Mouse (Mus musculus) liver, embryonic 11.5 days (tissue): ENCODE data around the gene Ppp4r4. TPM values are rescaled to one million over a fixed set of nuclear protein-coding genes. Genes with fewer than 3 reads are reported as not detected.
A peak's percentile ranks its signal among the peaks of the same experiment; 100 is the strongest.
"Not testable (repeated sequence)": the region's sequence is repeated elsewhere in the genome, so short reads cannot be mapped to it uniquely, and the experiment has no call there.

ENCODE experiments used
- ATAC-seq: fragments of 200-750 bp; cut with Nextera tagmentation; replicated peaks from 2 replicates; pipeline ENCODE4 v1.8.0; 2017; ENCODE audit warnings: moderate number of reproducible peaks, mild to moderate bottlenecking, moderate TSS enrichment, moderate library complexity; ENCODE audit not compliant: low FRiP score
- DNase-seq: peaks from one replicate; pipeline ENCODE4 v3.0.0-alpha.2; 2017; ENCODE audit warnings: low spot score
- H3K27ac ChIP-seq: fragments of 300-500 bp; sonication (generic); 2 replicates; pipeline ENCODE4 v1.5.1; 2014; ENCODE audit warnings: mild to moderate bottlenecking, low read depth, low read length, control low read depth
- H3K27me3 ChIP-seq: fragments of 300-500 bp; sonication (generic); replicated peaks from 2 replicates; pipeline ENCODE4 v1.6.1; 2014; ENCODE audit warnings: low read length, mixed read lengths; ENCODE audit not compliant: control insufficient read depth, insufficient read depth
- H3K36me3 ChIP-seq: fragments of 300-500 bp; sonication (generic); 2 replicates; pipeline ENCODE4 v1.6.1; 2014; ENCODE audit warnings: mild to moderate bottlenecking, low read length, moderate library complexity, mixed read lengths; ENCODE audit not compliant: control insufficient read depth, insufficient read depth
- H3K4me1 ChIP-seq: fragments of 300-500 bp; sonication (generic); replicated peaks from 2 replicates; pipeline ENCODE4 v1.6.1; 2014; ENCODE audit warnings: low read length, mixed read lengths; ENCODE audit not compliant: control insufficient read depth, insufficient read depth
- H3K4me2 ChIP-seq: fragments of 300-500 bp; sonication (generic); 2 replicates; pipeline ENCODE4 v1.6.1; 2014; ENCODE audit warnings: mild to moderate bottlenecking, control low read depth, moderate library complexity
- H3K4me3 ChIP-seq: fragments of 300-500 bp; sonication (generic); 2 replicates; pipeline ENCODE4 v1.5.1; 2014; ENCODE audit warnings: low read depth, low read length, control low read depth
- H3K9ac ChIP-seq: fragments of 300-500 bp; sonication (generic); 2 replicates; pipeline ENCODE4 v1.6.1; 2014; ENCODE audit warnings: low read depth, low read length, control low read depth
- H3K9me3 ChIP-seq: fragments of 300-500 bp; sonication (generic); 2 replicates; pipeline ENCODE4 v1.6.1; 2016; ENCODE audit warnings: low read length, inconsistent platforms, mixed read lengths; ENCODE audit not compliant: control insufficient read depth
- WGBS: fragments of 180-500 bp; shearing (Covaris S2); extraction: QIAGEN DNeasy Blood & Tissue Kit; methylation state at CpG from one replicate; pipeline ENCODE4 v1.1.7; 2014; 5-methylcytosine and 5-hydroxymethylcytosine counted together
- polyA plus RNA-seq: library from polyadenylated mRNA; unstranded; fragments of >200 nt; fragmentation: Nextera tagmentation; extraction: Ambion mirVana; gene quantifications from 2 replicates; pipeline ENCODE4 v1.2.1, GENCODE M21; 2014

Ppp4r4 gene
- polyA plus RNA-seq = 3.2 and 3.3 TPM in 2 replicates

- H3K27ac ChIP-seq = no peak within 1 kb of the TSS
- H3K4me2 ChIP-seq = peak within 1 kb of the TSS; percentile 98
- WGBS = under 1% methylated on average over 55 of the region's 74 CpGs
- peak within 1 kb of the TSS; percentile 65 for H3K4me3 ChIP-seq
- ATAC-seq (peak; percentile 97), DNase-seq (peak; percentile 95)
- 0 out of 2 replicates have a peak, but pooled peaks cover 6% of the 10 kb centered on the region for H3K4me1 ChIP-seq
- peak within 1 kb of the TSS; percentile 69 for H3K9ac ChIP-seq
- no peaks in the 10 kb centered on the region for H3K36me3 ChIP-seq
- no peaks in the 10 kb centered on the region for H3K9me3 ChIP-seq
- peaks cover 13% of the 10 kb centered on the region for H3K27me3 ChIP-seq
Observed at GRCm38 (mm10) chr12:103532020-103532648, at the start of gene Ppp4r4. Ppp4r4 (plus strand) TSS chr12:103532283.

DNA sequence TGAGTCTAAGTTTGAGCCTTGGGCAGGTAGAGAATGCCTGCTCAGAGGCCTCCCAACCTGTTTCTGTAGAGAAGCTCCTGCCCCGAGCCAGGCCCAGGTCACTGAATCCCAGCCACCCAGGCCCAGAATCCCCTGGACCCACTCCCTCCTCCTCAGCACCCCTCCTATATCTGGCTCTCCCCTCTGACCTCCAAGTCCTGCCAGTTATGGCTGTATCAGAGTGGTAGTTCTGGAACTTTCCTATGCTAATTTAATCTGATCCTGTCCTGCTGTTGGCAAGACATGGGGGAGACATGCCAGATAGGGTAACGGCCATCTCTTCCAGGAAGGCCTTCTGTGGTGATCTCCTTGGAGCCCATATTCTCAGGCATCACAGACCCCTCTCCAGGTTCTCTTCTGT lies 49.3 kb upstream of the Ppp4r4 start:
- Histone ChIP-seq H3K36me3 (no peaks in the 10 kb centered on the region), H3K9me3 (no peaks in the 10 kb centered on the region), H3K4me3 (no peak overlapping the region), H3K9ac (no peak overlapping the region), H3K27ac (no peak overlapping the region), H3K4me2 (no peak overlapping the region), H3K4me1 (no peaks in the 10 kb centered on the region), H3K27me3 (no peaks in the 10 kb centered on the region)
- DNase-seq (no peak), ATAC-seq (no peak)
- WGBS = 55% methylated on average over 2 of the region's 2 CpGs

- DNase-seq, H3K4me2 ChIP-seq, H3K4me1 ChIP-seq, H3K9me3 ChIP-seq, H3K27ac ChIP-seq, H3K36me3 ChIP-seq, H3K4me3 ChIP-seq, H3K27me3 ChIP-seq, H3K9ac ChIP-seq, ATAC-seq: not testable (repeated sequence)
- WGBS = 66% methylated on average over 9 of the region's 9 CpGs
Observed at GRCm38 (mm10) chr12:103484200-103484972, 47.7 kb upstream of the Ppp4r4 start.

- Histone ChIP-seq H3K4me1 (no peaks in the 10 kb centered on the region), H3K27ac (no peak overlapping the region), H3K9ac (no peak overlapping the region), H3K27me3 (no peaks in the 10 kb centered on the region), H3K9me3 (no peaks in the 10 kb centered on the region), H3K36me3 (no peaks in the 10 kb centered on the region), H3K4me2 (no peak overlapping the region), H3K4me3 (no peak overlapping the region)
- no peak for DNase-seq
- no peak for ATAC-seq
- WGBS = 68% methylated on average over 1 of the region's 1 CpGs
Observed at GRCm38 (mm10) chr12:103486726-103487125, 45.4 kb upstream of the Ppp4r4 start.

DNA sequence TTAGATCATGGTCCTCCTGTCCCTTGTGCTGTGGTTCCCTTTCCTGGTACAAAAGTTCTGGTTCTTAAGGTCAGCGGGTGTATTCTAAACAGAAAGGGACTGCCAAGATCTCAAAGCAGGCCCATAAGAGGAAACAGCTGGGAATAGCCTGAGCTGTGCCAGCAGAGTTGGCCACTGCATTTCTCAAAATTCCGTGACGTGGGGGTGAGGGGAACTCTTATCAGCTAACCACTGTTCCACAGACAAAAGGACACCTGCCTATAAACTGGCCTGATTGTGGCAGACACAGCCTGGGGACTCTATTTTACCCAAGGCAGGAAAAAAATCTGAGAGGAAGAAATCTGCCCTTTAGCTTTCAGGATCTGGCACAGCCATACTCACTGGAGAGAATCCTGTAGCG lies 44.8 kb upstream of the Ppp4r4 start:
- Histone ChIP-seq H3K4me2 (no peak overlapping the region), H3K4me3 (no peak overlapping the region), H3K9ac (no peak overlapping the region), H3K9me3 (no peaks in the 10 kb centered on the region), H3K27me3 (no peaks in the 10 kb centered on the region), H3K4me1 (no peaks in the 10 kb centered on the region), H3K36me3 (no peaks in the 10 kb centered on the region), H3K27ac (no peak overlapping the region)
- DNase-seq (no peak), ATAC-seq (no peak)
- 50% methylated on average over 4 of the region's 4 CpGs for WGBS

DNA sequence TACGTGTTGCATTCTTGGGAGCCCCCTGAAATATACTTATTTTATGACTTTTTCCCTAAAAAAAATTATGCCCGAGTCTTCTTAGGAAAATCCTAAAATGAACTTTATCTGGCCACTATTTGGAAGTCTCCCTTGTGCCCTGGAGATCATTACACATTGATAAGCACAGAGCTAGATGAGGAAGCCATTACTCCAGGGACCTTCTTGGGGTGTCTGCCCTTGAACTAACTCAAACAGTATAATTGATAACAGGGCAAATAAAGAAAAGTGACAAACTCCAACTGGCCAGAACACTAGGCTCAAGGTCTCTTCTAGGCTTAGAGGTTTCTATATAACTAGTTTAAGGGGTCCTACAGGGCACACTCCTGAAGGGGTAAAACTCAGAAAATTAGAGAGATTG lies 44.3 kb upstream of the Ppp4r4 start:
- H3K4me2 ChIP-seq = no peak overlapping the region
- H3K27me3 ChIP-seq = no peaks in the 10 kb centered on the region
- H3K4me1 ChIP-seq = no peaks in the 10 kb centered on the region
- H3K36me3 ChIP-seq = no peaks in the 10 kb centered on the region
- H3K9ac ChIP-seq = no peak overlapping the region
- H3K27ac ChIP-seq = no peak overlapping the region
- 61% methylated on average over 2 of the region's 2 CpGs for WGBS
- DNase-seq (no peak), ATAC-seq (no peak)
- no peaks in the 10 kb centered on the region for H3K9me3 ChIP-seq
- no peak overlapping the region for H3K4me3 ChIP-seq

- DNase-seq (no peak), ATAC-seq (no peak)
- Histone ChIP-seq H3K4me1 (no peaks in the 10 kb centered on the region), H3K9me3 (no peaks in the 10 kb centered on the region), H3K36me3 (no peaks in the 10 kb centered on the region), H3K27me3 (no peaks in the 10 kb centered on the region), H3K4me2 (no peak overlapping the region), H3K27ac (no peak overlapping the region), H3K9ac (no peak overlapping the region), H3K4me3 (no peak overlapping the region)
- 61% methylated on average over 3 of the region's 3 CpGs for WGBS
Observed at GRCm38 (mm10) chr12:103491091-103491730, 40.9 kb upstream of the Ppp4r4 start.

DNA sequence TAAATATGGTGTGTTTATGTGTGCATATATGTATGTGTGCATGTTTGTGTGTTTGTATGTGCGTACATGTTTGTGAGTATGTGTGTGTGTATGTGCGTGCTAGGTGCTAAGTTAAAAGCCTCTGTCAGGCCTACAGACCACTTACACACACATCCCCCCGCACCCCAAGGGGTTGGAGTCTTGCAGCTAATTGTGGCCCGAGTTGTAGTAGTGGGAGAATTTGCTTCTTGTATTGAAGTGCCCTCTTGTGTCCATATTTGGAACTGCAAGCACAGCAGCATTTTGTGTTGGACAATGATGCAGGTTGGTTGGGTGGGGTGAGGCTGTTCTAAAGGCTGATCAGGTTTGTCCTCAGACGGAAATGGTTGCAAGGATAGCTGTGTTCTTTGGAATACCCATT lies 39.3 kb upstream of the Ppp4r4 start:
- Histone ChIP-seq H3K27me3 (no peaks in the 10 kb centered on the region), H3K36me3 (no peaks in the 10 kb centered on the region), H3K9ac (no peak overlapping the region), H3K27ac (no peak overlapping the region), H3K4me3 (no peak overlapping the region), H3K4me1 (no peaks in the 10 kb centered on the region), H3K9me3 (no peaks in the 10 kb centered on the region), H3K4me2 (no peak overlapping the region)
- DNase-seq (peak; percentile 47), ATAC-seq (peak; percentile 33; the same call in 1 of the 2 replicates)
- WGBS = 31% methylated on average over 5 of the region's 5 CpGs
